In genomic region chr16:10565278-10565885, GRCm38 (mm10) we compare ENCODE assay signal across 8 mouse cellular contexts. TPM values are rescaled to one million over a fixed set of nuclear protein-coding genes. Genes with fewer than 3 reads are reported as not detected.
DNase-seq lines count a peak whose midpoint lies in the region; ATAC-seq and TF ChIP-seq lines count a peak whose summit lies in the region.

No protein-coding gene starts in this region.

- ATAC-seq in embryonic facial prominence, embryonic 14.5 days (ENCODE audit: low read depth) = peak; percentile 80
- peak; percentile 27; the same call in 1 of the 2 replicates for ATAC-seq in heart, embryonic 14.5 days (ENCODE audit: insufficient number of reproducible peaks, insufficient read depth, low FRiP score, low read depth)
- peak; percentile 69 for ATAC-seq in kidney, embryonic 16.5 days (ENCODE audit: low FRiP score, low TSS enrichment)
- peak; percentile 59; the same call in 1 of the 2 replicates for ATAC-seq in liver, embryonic 14.5 days (ENCODE audit: insufficient read depth)
- peak; percentile 71 for ATAC-seq in neural tube, embryonic 13.5 days (ENCODE audit: low read depth)

- no peak overlapping the region for H3K4me2 ChIP-seq in embryonic facial prominence, embryonic 14.5 days (ENCODE audit: low read depth, low read length)
- H3K4me2 ChIP-seq in heart, embryonic 14.5 days (ENCODE audit: low read length) = no peak overlapping the region
- H3K4me2 ChIP-seq in kidney, embryonic 16.5 days (replicated peaks; ENCODE audit: low read depth, low read length) = no peak overlapping the region
- no peak overlapping the region for H3K4me2 ChIP-seq in liver, embryonic 14.5 days (ENCODE audit: low read depth)
- no peak overlapping the region for H3K4me2 ChIP-seq in neural tube, embryonic 13.5 days

- peak; percentile 96 for TF ChIP-seq CTCF in liver, embryonic 14.5 days (IDR thresholded peaks at IDR 0.05; ENCODE audit: low read depth)

- no peaks in the 10 kb centered on the region for H3K4me1 ChIP-seq in embryonic facial prominence, embryonic 14.5 days (ENCODE audit: control insufficient read depth, insufficient read depth, low read length)
- peaks cover 9 to 23% of the 10 kb centered on the region in 2 experiments for H3K4me1 ChIP-seq in heart, embryonic 14.5 days (ENCODE audit: control insufficient read depth in 2 of 2, insufficient read depth in 2 of 2, low read length in 2 of 2)
- no peaks in the 10 kb centered on the region for H3K4me1 ChIP-seq in kidney, embryonic 16.5 days (ENCODE audit: insufficient read depth, low read length)
- H3K4me1 ChIP-seq in liver, embryonic 14.5 days (replicated peaks; ENCODE audit: control insufficient read depth in 2 of 2, insufficient read depth in 2 of 2, low read length in 1 of 2) = no peaks in the 10 kb centered on the region
- 0 out of 2 replicates have a peak, but pooled peaks cover 5% of the 10 kb centered on the region for H3K4me1 ChIP-seq in neural tube, embryonic 13.5 days (replicated peaks)

- H3K4me3 ChIP-seq in embryonic facial prominence, embryonic 14.5 days (ENCODE audit: low read depth, low read length) = no peak overlapping the region
- H3K4me3 ChIP-seq in heart, embryonic 14.5 days (ENCODE audit: control insufficient read depth in 1 of 2, insufficient read depth in 1 of 2, low read depth in 1 of 2, low read length in 2 of 2) = no peak overlapping the region
- H3K4me3 ChIP-seq in kidney, embryonic 16.5 days (ENCODE audit: low read length) = no peak overlapping the region
- no peak overlapping the region for H3K4me3 ChIP-seq in liver, embryonic 14.5 days (ENCODE audit: insufficient read depth in 1 of 2, low read depth in 2 of 2, low read length in 2 of 2)
- no peak overlapping the region for H3K4me3 ChIP-seq in neural tube, embryonic 13.5 days

- DNase-seq in CD8-positive naive resting alpha-beta T cell, adult 2 months (ENCODE audit: low read depth in 2 of 2, low spot score in 2 of 2) = peak; percentile 55 to 69
- DNase-seq in adrenal gland, postnatal 36 days = peak; percentile 72 to 78
- DNase-seq in embryonic facial prominence, embryonic 14.5 days (ENCODE audit: low spot score) = peak; percentile 80
- DNase-seq in liver, embryonic 14.5 days (ENCODE audit: low read depth in 3 of 3, low spot score in 3 of 3) = peak; percentile 24 to 37 (median 31)
- DNase-seq in testis, postnatal 10 days (ENCODE audit: low spot score) = peak; percentile 81

- no peak overlapping the region for H3K9ac ChIP-seq in embryonic facial prominence, embryonic 14.5 days (ENCODE audit: low read depth, low read length)
- H3K9ac ChIP-seq in heart, embryonic 14.5 days (ENCODE audit: low read length) = no peak overlapping the region
- no peak overlapping the region for H3K9ac ChIP-seq in kidney, embryonic 16.5 days (replicated peaks; ENCODE audit: low read length)
- no peak overlapping the region for H3K9ac ChIP-seq in liver, embryonic 14.5 days (replicated peaks)
- no peak overlapping the region for H3K9ac ChIP-seq in neural tube, embryonic 13.5 days

- H3K27ac ChIP-seq in embryonic facial prominence, embryonic 14.5 days (replicated peaks; ENCODE audit: low read depth, low read length) = no peak overlapping the region
- no peak overlapping the region for H3K27ac ChIP-seq in heart, embryonic 14.5 days (replicated peaks in 1 of 2; ENCODE audit: control insufficient read depth in 1 of 2, insufficient read depth in 1 of 2, low read depth in 2 of 2, low read length in 2 of 2)
- H3K27ac ChIP-seq in kidney, embryonic 16.5 days (ENCODE audit: low read length) = no peak overlapping the region
- no peak overlapping the region for H3K27ac ChIP-seq in liver, embryonic 14.5 days
- H3K27ac ChIP-seq in neural tube, embryonic 13.5 days (replicated peaks) = no peak overlapping the region

- H3K9me3 ChIP-seq in embryonic facial prominence, embryonic 14.5 days (ENCODE audit: control insufficient read depth, low read length) = no peaks in the 10 kb centered on the region
- H3K9me3 ChIP-seq in heart, embryonic 14.5 days (ENCODE audit: control insufficient read depth, low read length) = no peaks in the 10 kb centered on the region
- H3K9me3 ChIP-seq in kidney, embryonic 16.5 days (ENCODE audit: low read length) = no peaks in the 10 kb centered on the region
- H3K9me3 ChIP-seq in liver, embryonic 14.5 days (ENCODE audit: control insufficient read depth, low read length) = no peaks in the 10 kb centered on the region
- no peaks in the 10 kb centered on the region for H3K9me3 ChIP-seq in neural tube, embryonic 13.5 days

- no peak for TF ChIP-seq EP300 in liver, embryonic 14.5 days (IDR thresholded peaks at IDR 0.05; ENCODE audit: low read depth)

- no peaks in the 10 kb centered on the region for H3K27me3 ChIP-seq in embryonic facial prominence, embryonic 14.5 days (replicated peaks; ENCODE audit: control insufficient read depth, insufficient read depth, low read length)
- H3K27me3 ChIP-seq in heart, embryonic 14.5 days (ENCODE audit: control insufficient read depth, insufficient read depth, low read length) = no peaks in the 10 kb centered on the region
- no peaks in the 10 kb centered on the region for H3K27me3 ChIP-seq in kidney, embryonic 16.5 days (ENCODE audit: insufficient read depth, low read length)
- no peaks in the 10 kb centered on the region for H3K27me3 ChIP-seq in liver, embryonic 14.5 days (ENCODE audit: control insufficient read depth, insufficient read depth, low read length)
- no peaks in the 10 kb centered on the region for H3K27me3 ChIP-seq in neural tube, embryonic 13.5 days

- peaks cover 28% of the 10 kb centered on the region for H3K36me3 ChIP-seq in embryonic facial prominence, embryonic 14.5 days (ENCODE audit: control insufficient read depth, insufficient read depth, low read length)
- peaks cover 38% of the 10 kb centered on the region for H3K36me3 ChIP-seq in heart, embryonic 14.5 days (ENCODE audit: control insufficient read depth, insufficient read depth, low read length)
- peaks cover 14% of the 10 kb centered on the region for H3K36me3 ChIP-seq in kidney, embryonic 16.5 days (ENCODE audit: insufficient read depth, low read length)
- no peaks in the 10 kb centered on the region for H3K36me3 ChIP-seq in liver, embryonic 14.5 days (replicated peaks; ENCODE audit: control insufficient read depth, insufficient read depth, low read depth)
- peaks cover 73% of the 10 kb centered on the region for H3K36me3 ChIP-seq in neural tube, embryonic 13.5 days

- WGBS in embryonic facial prominence, embryonic 14.5 days = 31% methylated on average over 4 of the region's 4 CpGs
- WGBS in heart, embryonic 14.5 days = 23% methylated on average over 4 of the region's 4 CpGs
- 38% methylated on average over 4 of the region's 4 CpGs for WGBS in kidney, embryonic 16.5 days
- WGBS in liver, embryonic 14.5 days (ENCODE audit: insufficient replicate concordance) = 34% methylated on average over 4 of the region's 4 CpGs
- WGBS in neural tube, embryonic 13.5 days = 39% methylated on average over 4 of the region's 4 CpGs

RNA-seq across cellular contexts. Expression of gene Clec16a, which starts 20.2 kb away (rescaled TPM):
- total RNA-seq in adrenal gland, postnatal 36 days (2021) = 10 to 100 TPM; 37.4 to 46.9 TPM
- 26.8 and 29.6 TPM in 2 replicates for polyA plus RNA-seq in embryonic facial prominence, embryonic 14.5 days (2014; fragmentation: Nextera tagmentation; extraction: Ambion mirVana)
- polyA plus RNA-seq in heart, embryonic 14.5 days (2014; fragmentation: Nextera tagmentation; extraction: Ambion mirVana) = 32.5 and 34.8 TPM in 2 replicates
- polyA plus RNA-seq in kidney, embryonic 16.5 days (2015; fragmentation: Nextera tagmentation; extraction: Ambion mirVana) = 32.1 and 35.6 TPM in 2 replicates
- 2.7 and 3.1 TPM in 2 replicates for polyA plus RNA-seq in liver, embryonic 14.5 days (2012; rRNA removed)
- polyA plus RNA-seq in liver, embryonic 14.5 days (2014; fragmentation: Nextera tagmentation; extraction: Ambion mirVana) = 9.6 and 10.0 TPM in 2 replicates
- 68.7 and 69.0 TPM in 2 replicates for polyA plus RNA-seq in neural tube, embryonic 13.5 days (2015; fragmentation: Nextera tagmentation; extraction: Ambion mirVana)

RNA-seq across cellular contexts. Expression of gene Dexi, which starts 22.5 kb away (rescaled TPM):
- total RNA-seq in adrenal gland, postnatal 36 days (2021) = 10 to 100 TPM; 21.0 to 22.4 TPM
- 28.0 and 30.3 TPM in 2 replicates for polyA plus RNA-seq in embryonic facial prominence, embryonic 14.5 days (2014; fragmentation: Nextera tagmentation; extraction: Ambion mirVana)
- polyA plus RNA-seq in heart, embryonic 14.5 days (2014; fragmentation: Nextera tagmentation; extraction: Ambion mirVana) = 27.1 and 29.0 TPM in 2 replicates
- 7.1 and 14.1 TPM in 2 replicates for polyA plus RNA-seq in kidney, embryonic 16.5 days (2015; fragmentation: Nextera tagmentation; extraction: Ambion mirVana)
- 4.3 and 4.8 TPM in 2 replicates for polyA plus RNA-seq in liver, embryonic 14.5 days (2012; rRNA removed)
- 3.9 and 4.7 TPM in 2 replicates for polyA plus RNA-seq in liver, embryonic 14.5 days (2014; fragmentation: Nextera tagmentation; extraction: Ambion mirVana)
- 19.1 and 21.8 TPM in 2 replicates for polyA plus RNA-seq in neural tube, embryonic 13.5 days (2015; fragmentation: Nextera tagmentation; extraction: Ambion mirVana)

Comparison
In these comparisons a context has a peak if more than half of its experiments do, and no peak if none do; other contexts are left out.
1. DNase-seq: peak in every context shown above with its lines; median percentile 81 in testis, postnatal 10 days; 80 in embryonic facial prominence, embryonic 14.5 days; 75 in adrenal gland, postnatal 36 days; 62 in CD8-positive naive resting alpha-beta T cell, adult 2 months; 31 in liver, embryonic 14.5 days.
2. ATAC-seq: peak in every context shown above with its lines; median percentile 80 in embryonic facial prominence, embryonic 14.5 days; 71 in neural tube, embryonic 13.5 days; 69 in kidney, embryonic 16.5 days; 59 in liver, embryonic 14.5 days; 27 in heart, embryonic 14.5 days.